Mouse (Mus musculus): Measurements from ENCODE around the gene Copz2. TPM values are rescaled to one million over a fixed set of nuclear protein-coding genes. Genes with fewer than 3 reads are reported as not detected.

Gene Copz2
- polyA plus RNA-seq, 1 experiment from 2014 or later: 37.4 TPM

- WGBS: 72% methylated on average over 9 of the region's 9 CpGs
- no peak for DNase-seq (ENCODE audit: low spot score)
Measured at GRCm38 (mm10) chr11:96901332-96901731, 51.7 kb downstream of the Copz2 start.

DNA sequence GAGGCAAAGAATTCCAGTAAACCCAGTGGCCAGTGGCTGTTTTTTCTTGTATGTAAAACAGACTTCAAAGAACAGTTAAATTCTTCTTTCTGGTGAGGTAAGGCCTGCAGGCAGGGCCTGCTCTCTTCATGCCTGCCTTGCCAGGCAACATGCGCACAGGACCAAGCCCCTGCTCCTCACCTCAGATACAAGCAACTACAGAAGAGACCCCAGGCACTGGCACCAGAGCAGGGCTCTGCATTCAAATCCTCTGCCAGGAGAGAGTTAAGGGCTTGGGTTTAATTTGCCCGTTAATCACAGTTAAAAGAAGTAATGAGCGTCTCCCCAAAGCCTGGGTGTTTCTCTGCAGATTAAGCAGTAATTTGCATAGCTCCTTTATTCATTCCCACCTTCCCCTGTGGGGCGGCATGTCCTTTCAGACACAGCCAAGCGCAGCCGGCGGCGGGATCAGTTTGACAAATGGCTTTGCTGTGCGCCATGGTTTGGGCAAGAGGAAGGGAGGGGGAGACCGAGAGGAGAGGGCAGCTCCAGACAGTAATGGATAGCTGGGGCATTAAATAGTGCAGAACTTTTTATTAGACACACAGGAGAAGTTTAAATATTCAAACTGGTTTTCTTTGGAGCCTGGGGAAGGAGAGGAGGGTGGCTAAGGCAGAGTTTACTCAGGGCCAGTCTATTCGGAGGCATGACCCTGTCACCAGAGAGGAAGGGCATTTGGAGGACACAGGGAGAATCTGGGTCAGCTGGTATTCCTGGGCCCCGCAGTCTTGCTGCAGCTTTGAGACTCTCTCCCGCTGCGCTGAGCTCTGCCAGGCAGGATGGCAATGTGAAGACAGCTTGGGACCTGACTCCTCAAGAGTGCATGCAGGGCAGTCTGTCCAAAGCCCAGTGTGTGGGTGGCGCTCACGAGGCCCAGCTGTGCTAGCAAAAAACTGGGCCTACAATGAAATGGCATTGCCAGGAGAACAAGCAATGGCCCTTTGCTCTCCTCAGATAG lies 53.3 kb downstream of the Copz2 start:
- Histone ChIP-seq H3K4me1 (peaks cover 91% of the 10 kb centered on the region), H3K27ac (replicated peaks) (peak overlapping the region; percentile 81), H3K9me3 (no peaks in the 10 kb centered on the region), H3K4me3 (peak overlapping the region; percentile 21), H3K27me3 (replicated peaks; ENCODE audit: low read depth, poor library complexity, severe bottlenecking) (no peaks in the 10 kb centered on the region), H3K36me3 (replicated peaks) (peaks cover 25% of the 10 kb centered on the region)
- peak; percentile 52 for DNase-seq (ENCODE audit: low spot score)
- WGBS: 17% methylated on average over 16 of the region's 16 CpGs

More at GRCm38 (mm10) chr11:96901332-96901731, 51.7 kb downstream of the Copz2 start:
- Histone ChIP-seq H3K27me3 (replicated peaks; ENCODE audit: low read depth, poor library complexity, severe bottlenecking) (no peaks in the 10 kb centered on the region), H3K36me3 (replicated peaks) (peaks cover 9% of the 10 kb centered on the region), H3K4me3 (peak overlapping the region; percentile 13; the same call in 1 of the 2 replicates), H3K27ac (replicated peaks) (peak overlapping the region; percentile 87), H3K9me3 (no peaks in the 10 kb centered on the region), H3K4me1 (peaks cover 91% of the 10 kb centered on the region)

DNA sequence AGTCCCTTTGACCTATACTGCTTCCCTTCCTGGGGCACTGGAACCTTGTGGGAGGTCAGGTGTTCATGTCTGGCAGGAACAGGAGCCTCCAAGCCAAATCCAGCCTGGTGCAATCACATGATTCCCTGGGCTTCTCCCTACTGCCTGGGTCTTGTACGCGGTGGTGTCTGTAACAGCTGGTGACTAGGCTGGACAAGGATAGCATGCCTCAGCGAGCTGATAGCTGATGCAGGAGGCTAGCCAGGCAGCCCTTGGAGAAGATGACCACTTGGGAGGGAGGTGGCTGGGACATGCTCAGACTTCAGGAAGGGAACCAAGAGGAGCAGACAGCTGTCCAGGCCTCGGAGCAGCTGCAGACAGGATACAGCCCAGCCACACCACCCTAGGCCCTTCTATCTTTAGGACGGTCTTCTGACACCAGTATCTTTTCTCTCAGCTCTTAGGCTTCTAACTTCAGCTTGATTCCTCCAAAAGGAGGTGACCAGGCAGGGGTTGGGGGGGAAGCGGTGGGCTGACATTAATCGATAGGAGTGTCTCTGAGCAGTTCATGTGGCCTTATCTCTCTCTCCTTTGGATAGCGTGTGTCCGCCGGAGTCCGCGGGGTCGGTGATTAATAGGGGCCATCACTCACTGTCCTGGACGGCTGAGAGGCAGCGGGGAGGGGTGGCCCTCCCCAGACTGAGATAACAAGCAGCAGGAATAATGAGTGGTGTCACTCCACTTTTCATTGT lies 56.9 kb downstream of the Copz2 start:
- H3K4me3 ChIP-seq: no peak overlapping the region
- peak overlapping the region; percentile 78 for H3K27ac ChIP-seq (replicated peaks)
- no peaks in the 10 kb centered on the region for H3K9me3 ChIP-seq
- 71% methylated on average over 15 of the region's 15 CpGs for WGBS
- H3K27me3 ChIP-seq (replicated peaks; ENCODE audit: low read depth, poor library complexity, severe bottlenecking): no peaks in the 10 kb centered on the region
- peaks cover 85% of the 10 kb centered on the region for H3K4me1 ChIP-seq
- peaks cover 61% of the 10 kb centered on the region for H3K36me3 ChIP-seq (replicated peaks)
- DNase-seq (ENCODE audit: low spot score): no peak

GRCm38 (mm10) chr11:96908594-96908993 lies 58.9 kb downstream of the Copz2 start:
- DNase-seq (ENCODE audit: low spot score): no peak
- H3K27me3 ChIP-seq (replicated peaks; ENCODE audit: low read depth, poor library complexity, severe bottlenecking): no peaks in the 10 kb centered on the region
- H3K36me3 ChIP-seq (replicated peaks): peaks cover 81% of the 10 kb centered on the region
- H3K27ac ChIP-seq (replicated peaks): peak overlapping the region; percentile 78
- no peak overlapping the region for H3K4me3 ChIP-seq
- no peaks in the 10 kb centered on the region for H3K9me3 ChIP-seq
- WGBS: 92% methylated on average over 12 of the region's 12 CpGs
- H3K4me1 ChIP-seq: peaks cover 65% of the 10 kb centered on the region

- peaks cover 81% of the 10 kb centered on the region for H3K36me3 ChIP-seq (replicated peaks)
- H3K4me1 ChIP-seq: peaks cover 58% of the 10 kb centered on the region
- H3K9me3 ChIP-seq: no peaks in the 10 kb centered on the region
- no peak overlapping the region for H3K4me3 ChIP-seq
- no peaks in the 10 kb centered on the region for H3K27me3 ChIP-seq (replicated peaks; ENCODE audit: low read depth, poor library complexity, severe bottlenecking)
- DNase-seq (ENCODE audit: low spot score): peak; percentile 86
- WGBS: 30% methylated on average over 7 of the region's 7 CpGs
- peak overlapping the region; percentile 72 for H3K27ac ChIP-seq (replicated peaks)
Measured at GRCm38 (mm10) chr11:96910003-96910402, 60.3 kb downstream of the Copz2 start.

MicroRNAs encoded within 50 kb of the gene (microRNA counts, 519-probe panel; counts per million panel counts)
- microRNA mmu-miR-152: 5,157 counts per million, percentile 88 among the panel's probes with 10 or more counts

Small RNA genes within 50 kb of the gene (microRNA-seq; reads per million reads assigned to microRNA genes)
- gene Mir152: 83.0 reads per million, percentile 47 among the genes with 10 or more reads in this experiment

Other genes starting within 250 kb of the Copz2 start
- gene Snx11, start 72.3 kb upstream of the Copz2 start, polyA plus RNA-seq (2016; fragmentation: Nextera tagmentation; extraction: Ambion mirVana): 22.4 and 25.5 TPM in 2 replicates
- gene Cbx1, start 60.7 kb upstream of the Copz2 start, polyA plus RNA-seq (2016; fragmentation: Nextera tagmentation; extraction: Ambion mirVana): 201 and 213 TPM in 2 replicates
- gene Nfe2l1, start 19.9 kb upstream of the Copz2 start, polyA plus RNA-seq (2016; fragmentation: Nextera tagmentation; extraction: Ambion mirVana): 65.4 and 69.9 TPM in 2 replicates
- gene Cdk5rap3, start 66.6 kb downstream of the Copz2 start, polyA plus RNA-seq (2016; fragmentation: Nextera tagmentation; extraction: Ambion mirVana): 90.1 and 99.9 TPM in 2 replicates
- 1.1 and 2.3 TPM in 2 replicates for gene Prr15l, start 78.2 kb downstream of the Copz2 start, polyA plus RNA-seq (2016; fragmentation: Nextera tagmentation; extraction: Ambion mirVana)
- 32.0 and 34.5 TPM in 2 replicates for gene Pnpo, start 94.1 kb downstream of the Copz2 start, polyA plus RNA-seq (2016; fragmentation: Nextera tagmentation; extraction: Ambion mirVana)
- 27.9 and 30.3 TPM in 2 replicates for gene Sp2, start 133.1 kb downstream of the Copz2 start, polyA plus RNA-seq (2016; fragmentation: Nextera tagmentation; extraction: Ambion mirVana)
- 4.4 and 7.4 TPM in 2 replicates for gene Sp6, start 163.5 kb downstream of the Copz2 start, polyA plus RNA-seq (2016; fragmentation: Nextera tagmentation; extraction: Ambion mirVana)
- 43.5 and 43.8 TPM in 2 replicates for gene Scrn2, start 180.1 kb downstream of the Copz2 start, polyA plus RNA-seq (2016; fragmentation: Nextera tagmentation; extraction: Ambion mirVana)
- gene Lrrc46, start 191.5 kb downstream of the Copz2 start, polyA plus RNA-seq (2016; fragmentation: Nextera tagmentation; extraction: Ambion mirVana): 1.2 TPM in 2 replicates
- 86.6 and 89.9 TPM in 2 replicates for gene Mrpl10, start 191.7 kb downstream of the Copz2 start, polyA plus RNA-seq (2016; fragmentation: Nextera tagmentation; extraction: Ambion mirVana)
- gene Osbpl7, start 200.8 kb downstream of the Copz2 start, polyA plus RNA-seq (2016; fragmentation: Nextera tagmentation; extraction: Ambion mirVana): 9.7 and 10.0 TPM in 2 replicates

All from embryonic facial prominence, embryonic 10.5 days (tissue).